ENCODE assay signal across 19 mouse cellular contexts in genomic region chr1:159537541-159537940, GRCm38 (mm10). TPM values are rescaled to one million over a fixed set of nuclear protein-coding genes. Genes with fewer than 3 reads are reported as not detected.
"Had no signal": no experiment of that assay in that cellular context is flagged by ENCODE, and none has a peak within 500 bp of the region (broad histone marks: within the 10 kb centered on the region; RNA-seq: fewer than 3 reads in every experiment).

No protein-coding gene starts in this region.

- H3K4me1 ChIP-seq: limb, embryonic 15.5 days; liver, embryonic 12.5 days; stomach, embryonic 15.5 days had no signal

- DNase-seq: kidney, adult 9 months; kidney, postnatal 36 days; lung, embryonic 14.5 days; lung, postnatal 10 days; lung, postnatal 4 days; right cerebral cortex, postnatal 14 days; thymus, adult 2 months; thymus, postnatal 25 days had no signal

- H3K27me3 ChIP-seq: limb, embryonic 15.5 days; liver, embryonic 12.5 days; neural tube, embryonic 15.5 days; stomach, embryonic 15.5 days had no signal

- H3K27ac ChIP-seq: kidney, postnatal 0 days; left cerebral cortex, adult 2 months; limb, embryonic 15.5 days; liver, embryonic 12.5 days; midbrain, embryonic 12.5 days; neural tube, embryonic 15.5 days; stomach, embryonic 15.5 days had no signal

- ATAC-seq: liver, embryonic 12.5 days had no signal

- H3K4me2 ChIP-seq: limb, embryonic 15.5 days; liver, embryonic 12.5 days; lung, embryonic 14.5 days; midbrain, embryonic 12.5 days; neural tube, embryonic 15.5 days; stomach, embryonic 15.5 days had no signal

- H3K9me3 ChIP-seq: limb, embryonic 15.5 days; liver, embryonic 12.5 days; midbrain, embryonic 12.5 days; neural tube, embryonic 15.5 days; stomach, embryonic 15.5 days had no signal

- H3K9ac ChIP-seq: limb, embryonic 15.5 days; liver, embryonic 12.5 days; lung, embryonic 14.5 days; midbrain, embryonic 12.5 days; neural tube, embryonic 15.5 days; stomach, embryonic 15.5 days had no signal

- H3K4me3 ChIP-seq: left cerebral cortex, adult 2 months; limb, embryonic 15.5 days; liver, embryonic 12.5 days; midbrain, embryonic 12.5 days; myocyte; neural tube, embryonic 15.5 days; stomach, embryonic 15.5 days had no signal

- H3K36me3 ChIP-seq: limb, embryonic 15.5 days; liver, embryonic 12.5 days; midbrain, embryonic 12.5 days; neural tube, embryonic 15.5 days; stomach, embryonic 15.5 days had no signal

RNA-seq across cellular contexts. Expression of gene Tnr, which starts 14.0 kb away (rescaled TPM):
- total RNA-seq: megakaryocyte, adult 5-6 weeks had no signal
- polyA plus RNA-seq: kidney, postnatal 0 days; limb, embryonic 11.5 days; lung, embryonic 14.5 days; spleen, adult 2 months had no signal
